Mouse (Mus musculus): ENCODE data around the gene Srsx. TPM values are rescaled to one million over a fixed set of nuclear protein-coding genes. Genes with fewer than 3 reads are reported as not detected.
"Not testable (repeated sequence)": the region's sequence is repeated elsewhere in the genome, so short reads cannot be mapped to it uniquely, and the experiment has no call there.

Gene Srsx
- polyA plus RNA-seq (2015; fragmentation: Nextera tagmentation; extraction: Ambion mirVana), result not detected in 2 replicates

GRCm38 (mm10) chrX:123222381-123222780 is at the start of gene Srsx:
Gene Srsx (minus strand): TSS chrX:123222481.
- WGBS, result 60% methylated on average over 1 of the region's 1 CpGs
- not testable (repeated sequence) for H3K27me3 ChIP-seq; H3K9ac ChIP-seq; H3K27ac ChIP-seq; H3K36me3 ChIP-seq; H3K4me2 ChIP-seq; ATAC-seq (ENCODE audit: insufficient number of reproducible peaks, low FRiP score, low TSS enrichment, low read depth); H3K9me3 ChIP-seq; H3K4me1 ChIP-seq; H3K4me3 ChIP-seq

- not testable (repeated sequence) for H3K4me3 ChIP-seq; ATAC-seq (ENCODE audit: insufficient number of reproducible peaks, low FRiP score, low TSS enrichment, low read depth); H3K27ac ChIP-seq; H3K36me3 ChIP-seq; H3K4me1 ChIP-seq; H3K9ac ChIP-seq; H3K27me3 ChIP-seq; H3K9me3 ChIP-seq; H3K4me2 ChIP-seq
- no CpG with 5 or more reads among the region's 3 CpGs for WGBS
Measured at GRCm38 (mm10) chrX:123246807-123247206, 24.5 kb upstream of the Srsx start, which contains the start of gene Gm17577. Gene Gm17577 (minus strand): TSS chrX:123246907.

Other genes with a start within 250 kb of the Srsx start
- gene Gm17521, start 192.8 kb downstream of the Srsx start, polyA plus RNA-seq (2015; fragmentation: Nextera tagmentation; extraction: Ambion mirVana), result not detected in 2 replicates
- gene Cldn34c1, start 119.0 kb downstream of the Srsx start, polyA plus RNA-seq (2015; fragmentation: Nextera tagmentation; extraction: Ambion mirVana), result 12.9 and 14.4 TPM in 2 replicates
- not detected in 2 replicates for gene Gm17577, start 24.4 kb upstream of the Srsx start, polyA plus RNA-seq (2015; fragmentation: Nextera tagmentation; extraction: Ambion mirVana)

Data from limb, embryonic 15.5 days (tissue).